Mouse (Mus musculus): Measurements from ENCODE around the gene Hoxd8.

GRCm38 (mm10) chr2:74703317-74703716 lies 1.1 kb upstream of the Hoxd8 start:
- no peak for TF ChIP-seq CTCF (IDR thresholded peaks at IDR 0.05; ENCODE audit: control insufficient read depth, insufficient read depth, low read length)
- TF ChIP-seq POLR2A (IDR thresholded peaks at IDR 0.05; ENCODE audit: borderline replicate concordance, control insufficient read depth, low read depth, low read length), result no peak

Measured in bone marrow, adult 2 months (tissue).